Mouse (Mus musculus) heart, embryonic 11.5 days (tissue): ENCODE results near the gene Nol10. TPM values are rescaled to one million over a fixed set of nuclear protein-coding genes. Genes with fewer than 3 reads are reported as not detected.
A peak's percentile ranks its signal among the peaks of the same experiment; 100 is the strongest.

Experiments
- ATAC-seq: fragments of 200-750 bp; cut with Nextera tagmentation; replicated peaks from 2 replicates; pipeline ENCODE4 v1.8.0; 2017; ENCODE audit warnings: moderate library complexity; ENCODE audit not compliant: insufficient number of reproducible peaks, low FRiP score, low TSS enrichment
- H3K27ac ChIP-seq: fragments of 300-500 bp; sonication (generic); 2 replicates; pipeline ENCODE4 v1.5.1; 2014; ENCODE audit warnings: mild to moderate bottlenecking, low read depth, low read length
- H3K27me3 ChIP-seq: fragments of 300-500 bp; sonication (generic); 2 replicates; pipeline ENCODE4 v1.6.1; 2014; ENCODE audit warnings: mild to moderate bottlenecking, low read length, mixed read lengths; ENCODE audit not compliant: control insufficient read depth, insufficient read depth
- H3K36me3 ChIP-seq: fragments of 300-500 bp; sonication (generic); 2 replicates; pipeline ENCODE4 v1.6.1; 2014; ENCODE audit warnings: mild to moderate bottlenecking, low read length, moderate library complexity, mixed read lengths; ENCODE audit not compliant: control insufficient read depth, insufficient read depth
- H3K4me1 ChIP-seq: fragments of 300-500 bp; sonication (generic); 2 replicates; pipeline ENCODE4 v1.6.1; 2014; ENCODE audit warnings: low read length; ENCODE audit not compliant: control insufficient read depth, insufficient read depth
- H3K4me2 ChIP-seq: fragments of 300-500 bp; sonication (generic); 2 replicates; pipeline ENCODE4 v1.6.1; 2014; ENCODE audit warnings: mild to moderate bottlenecking, moderate library complexity
- H3K4me3 ChIP-seq: fragments of 300-500 bp; sonication (generic); 2 replicates; pipeline ENCODE4 v1.5.1; 2014; ENCODE audit warnings: low read depth, low read length
- H3K9ac ChIP-seq: fragments of 300-500 bp; sonication (generic); 2 replicates; pipeline ENCODE4 v1.6.1; 2014; ENCODE audit warnings: mild to moderate bottlenecking, low read depth, low read length, moderate library complexity
- H3K9me3 ChIP-seq: fragments of 300-500 bp; sonication (generic); replicated peaks from 2 replicates; pipeline ENCODE4 v1.6.1; 2016; ENCODE audit warnings: low read length; ENCODE audit not compliant: control insufficient read depth
- WGBS: fragments of 180-500 bp; shearing (Covaris S2); extraction: QIAGEN DNeasy Blood & Tissue Kit; methylation state at CpG from one replicate; pipeline ENCODE4 v1.1.7; 2014; ENCODE audit not compliant: insufficient replicate concordance; 5-methylcytosine and 5-hydroxymethylcytosine counted together
- polyA plus RNA-seq: library from polyadenylated mRNA; unstranded; fragments of >200 nt; fragmentation: Nextera tagmentation; extraction: Ambion mirVana; gene quantifications from 2 replicates; pipeline ENCODE4 v1.2.1, GENCODE M21; 2014

Gene Nol10
- polyA plus RNA-seq, 1 experiment from 2014 or later, result 15.9 TPM

- Histone ChIP-seq H3K27me3 (no peaks in the 10 kb centered on the region), H3K36me3 (peaks cover 12% of the 10 kb centered on the region), H3K4me2 (no peak overlapping the region), H3K9ac (no peak overlapping the region), H3K4me1 (no peaks in the 10 kb centered on the region), H3K4me3 (no peak overlapping the region), H3K9me3 (no peaks in the 10 kb centered on the region), H3K27ac (no peak overlapping the region)
- WGBS, result 85% methylated on average over 2 of the region's 2 CpGs
- ATAC-seq, result no peak
Observed at GRCm38 (mm10) chr12:17430578-17430977, 82.3 kb downstream of the Nol10 start.

- Histone ChIP-seq H3K27me3 (no peaks in the 10 kb centered on the region), H3K9me3 (no peaks in the 10 kb centered on the region), H3K9ac (no peak overlapping the region), H3K36me3 (peaks cover 12% of the 10 kb centered on the region), H3K4me2 (no peak overlapping the region), H3K27ac (no peak overlapping the region), H3K4me1 (no peaks in the 10 kb centered on the region), H3K4me3 (no peak overlapping the region)
- 80% methylated on average over 5 of the region's 5 CpGs for WGBS
- no peak for ATAC-seq
Observed at GRCm38 (mm10) chr12:17431166-17431565, 82.9 kb downstream of the Nol10 start.

GRCm38 (mm10) chr12:17431812-17432332 is 83.6 kb downstream of the Nol10 start:
- peaks cover 12% of the 10 kb centered on the region for H3K36me3 ChIP-seq
- no peaks in the 10 kb centered on the region for H3K9me3 ChIP-seq
- H3K4me1 ChIP-seq, result no peaks in the 10 kb centered on the region
- ATAC-seq, result no peak
- H3K27ac ChIP-seq, result no peak overlapping the region
- WGBS, result 85% methylated on average over 4 of the region's 4 CpGs
- no peak overlapping the region for H3K4me3 ChIP-seq
- H3K9ac ChIP-seq, result no peak overlapping the region
- H3K4me2 ChIP-seq, result no peak overlapping the region
- no peaks in the 10 kb centered on the region for H3K27me3 ChIP-seq

- peaks cover 6% of the 10 kb centered on the region for H3K36me3 ChIP-seq
- H3K4me3 ChIP-seq, result no peak overlapping the region
- no peaks in the 10 kb centered on the region for H3K9me3 ChIP-seq
- no peak overlapping the region for H3K4me2 ChIP-seq
- no peak overlapping the region for H3K27ac ChIP-seq
- 90% methylated on average over 4 of the region's 4 CpGs for whole genome bisulfite sequencing
- H3K9ac ChIP-seq, result no peak overlapping the region
- ATAC-seq, result no peak
- no peaks in the 10 kb centered on the region for H3K4me1 ChIP-seq
- no peaks in the 10 kb centered on the region for H3K27me3 ChIP-seq
Observed at GRCm38 (mm10) chr12:17433712-17434111, 85.5 kb downstream of the Nol10 start.

- no peak for ATAC-seq
- Histone ChIP-seq H3K4me2 (no peak overlapping the region), H3K27me3 (no peaks in the 10 kb centered on the region), H3K36me3 (no peaks in the 10 kb centered on the region), H3K9me3 (no peaks in the 10 kb centered on the region), H3K4me3 (no peak overlapping the region), H3K4me1 (no peaks in the 10 kb centered on the region), H3K27ac (no peak overlapping the region), H3K9ac (no peak overlapping the region)
- WGBS, result 85% methylated on average over 2 of the region's 2 CpGs
Observed at GRCm38 (mm10) chr12:17436471-17436870, 88.2 kb downstream of the Nol10 start.

- WGBS, result 54% methylated on average over 7 of the region's 7 CpGs
- H3K27me3 ChIP-seq, result no peaks in the 10 kb centered on the region
- peak overlapping the region; percentile 13; the same call in 1 of the 2 replicates for H3K27ac ChIP-seq
- no peak overlapping the region for H3K4me3 ChIP-seq
- H3K36me3 ChIP-seq, result no peaks in the 10 kb centered on the region
- no peaks in the 10 kb centered on the region for H3K9me3 ChIP-seq
- no peaks in the 10 kb centered on the region for H3K4me1 ChIP-seq
- H3K9ac ChIP-seq, result no peak overlapping the region
- ATAC-seq, result no peak
- H3K4me2 ChIP-seq, result no peak overlapping the region
Observed at GRCm38 (mm10) chr12:17440251-17440651, 92.0 kb downstream of the Nol10 start.

- no peaks in the 10 kb centered on the region for H3K4me1 ChIP-seq
- 70% methylated on average over 9 of the region's 9 CpGs for WGBS
- no peak for ATAC-seq
Observed at GRCm38 (mm10) chr12:17441495-17441894, 93.2 kb downstream of the Nol10 start.

GRCm38 (mm10) chr12:17444406-17444805 is 96.1 kb downstream of the Nol10 start:
- WGBS, result 57% methylated on average over 11 of the region's 11 CpGs
- no peak; the same call in 1 of the 2 replicates for ATAC-seq
- H3K4me1 ChIP-seq, result 0 out of 2 replicates have a peak, but pooled peaks cover under 1% of the 10 kb centered on the region
- no peaks in the 10 kb centered on the region for H3K9me3 ChIP-seq
- 0 out of 2 replicates have a peak overlapping the region, but pooled peaks have one; percentile 5 for H3K27ac ChIP-seq
- no peak overlapping the region for H3K4me3 ChIP-seq
- H3K36me3 ChIP-seq, result no peaks in the 10 kb centered on the region
- H3K4me2 ChIP-seq, result no peak overlapping the region
- H3K9ac ChIP-seq, result no peak overlapping the region
- H3K27me3 ChIP-seq, result no peaks in the 10 kb centered on the region

More at GRCm38 (mm10) chr12:17441495-17441894, 93.2 kb downstream of the Nol10 start:
- no peaks in the 10 kb centered on the region for H3K27me3 ChIP-seq
- H3K27ac ChIP-seq, result no peak overlapping the region
- H3K9me3 ChIP-seq, result no peaks in the 10 kb centered on the region
- no peak overlapping the region for H3K9ac ChIP-seq
- H3K36me3 ChIP-seq, result no peaks in the 10 kb centered on the region
- H3K4me2 ChIP-seq, result no peak overlapping the region
- H3K4me3 ChIP-seq, result no peak overlapping the region

GRCm38 (mm10) chr12:17445251-17445650 is 97.0 kb downstream of the Nol10 start:
- Histone ChIP-seq H3K27me3 (no peaks in the 10 kb centered on the region), H3K9me3 (no peaks in the 10 kb centered on the region), H3K4me2 (no peak overlapping the region), H3K27ac (no peak overlapping the region), H3K4me1 (0 out of 2 replicates have a peak, but pooled peaks cover 2% of the 10 kb centered on the region), H3K36me3 (no peaks in the 10 kb centered on the region), H3K4me3 (no peak overlapping the region), H3K9ac (no peak overlapping the region)
- WGBS, result 84% methylated on average over 7 of the region's 7 CpGs
- no peak for ATAC-seq
